20 mouse cellular contexts compared by ENCODE assay signal in genomic region chr9:21250509-21250908, GRCm38 (mm10). TPM values are rescaled to one million over a fixed set of nuclear protein-coding genes. Genes with fewer than 3 reads are reported as not detected.
DNase-seq lines count a peak whose midpoint lies in the region; ATAC-seq and TF ChIP-seq lines count a peak whose summit lies in the region.
"Had no signal": no experiment of that assay in that cellular context is flagged by ENCODE, and none has a peak within 500 bp of the region (broad histone marks: within the 10 kb centered on the region; RNA-seq: fewer than 3 reads in every experiment).

No protein-coding gene starts in this region.

- H3K36me3 ChIP-seq in heart, embryonic 10.5 days: no peaks in the 10 kb centered on the region
- H3K36me3 ChIP-seq in hindbrain, postnatal 0 days (ENCODE audit: insufficient read depth, low read length): no peaks in the 10 kb centered on the region
- H3K36me3 ChIP-seq: forebrain, embryonic 15.5 days; lung, embryonic 15.5 days; neural tube, embryonic 13.5 days had no signal

- DNase-seq in cerebellum, postnatal 10 days: peak; percentile 64 to 72
- no peak for DNase-seq in cerebellum, adult 11-12 months
- DNase-seq in heart, postnatal 10 days: peak; percentile 43 to 54
- DNase-seq in heart, embryonic 10.5 days (ENCODE audit: low spot score): no peak
- DNase-seq in testis, postnatal 14 days (ENCODE audit: low spot score): peak; percentile 3
- DNase-seq in testis, postnatal 10 days (ENCODE audit: low spot score): no peak
- DNase-seq in B cell, adult 2 months: no peak
- no peak for DNase-seq in hindbrain, postnatal 0 days (ENCODE audit: low spot score)
- DNase-seq: adrenal gland, postnatal 14 days; cerebellum, adult 18-20 months; right cerebral cortex, adult 18-20 months had no signal

- H3K9ac ChIP-seq in hindbrain, postnatal 0 days (replicated peaks; ENCODE audit: low read length): no peak overlapping the region
- H3K9ac ChIP-seq: forebrain, embryonic 15.5 days; liver, embryonic 14.5 days; lung, embryonic 15.5 days; neural tube, embryonic 13.5 days had no signal

- H3K4me3 ChIP-seq in heart, embryonic 10.5 days: no peak overlapping the region
- H3K4me3 ChIP-seq in hindbrain, postnatal 0 days (ENCODE audit: low read length): no peak overlapping the region
- H3K4me3 ChIP-seq: forebrain, embryonic 15.5 days; lung, embryonic 15.5 days; neural tube, embryonic 13.5 days had no signal

- H3K9me3 ChIP-seq in heart, embryonic 10.5 days: no peaks in the 10 kb centered on the region
- H3K9me3 ChIP-seq in hindbrain, postnatal 0 days (ENCODE audit: low read length): no peaks in the 10 kb centered on the region
- H3K9me3 ChIP-seq: forebrain, embryonic 15.5 days; lung, embryonic 15.5 days; neural tube, embryonic 13.5 days had no signal

- H3K27ac ChIP-seq in heart, embryonic 10.5 days: no peak overlapping the region
- H3K27ac ChIP-seq in hindbrain, postnatal 0 days: no peak overlapping the region
- H3K27ac ChIP-seq: forebrain, embryonic 15.5 days; kidney, postnatal 0 days; liver, embryonic 14.5 days; lung, embryonic 15.5 days; macrophage; neural tube, embryonic 13.5 days had no signal

- no peak for TF ChIP-seq CTCF in hindbrain, postnatal 0 days (IDR thresholded peaks at IDR 0.05; ENCODE audit: low read depth)

- no peak overlapping the region for H3K4me2 ChIP-seq in hindbrain, postnatal 0 days (ENCODE audit: low read depth, low read length)
- H3K4me2 ChIP-seq: forebrain, embryonic 15.5 days; lung, embryonic 15.5 days; midbrain, embryonic 11.5 days; neural tube, embryonic 13.5 days had no signal

- peaks cover 71% of the 10 kb centered on the region for H3K27me3 ChIP-seq in heart, embryonic 10.5 days (ENCODE audit: insufficient read depth, poor library complexity, severe bottlenecking)
- H3K27me3 ChIP-seq in hindbrain, postnatal 0 days (ENCODE audit: insufficient read depth, low read length): peaks cover 29% of the 10 kb centered on the region

- no peak for ATAC-seq in hindbrain, postnatal 0 days
- ATAC-seq: CD4-positive, CD25-positive, alpha-beta regulatory T cell, adult 4 months; forebrain, embryonic 15.5 days; intestine, postnatal 0 days had no signal

- intact Hi-C loops in heart, postnatal 10 days (cut with DNase I): no loop called here

- 41% methylated on average over 2 of the region's 2 CpGs for WGBS in heart, embryonic 10.5 days
- 34% methylated on average over 2 of the region's 2 CpGs for WGBS in hindbrain, postnatal 0 days

- peaks cover 24% of the 10 kb centered on the region for H3K4me1 ChIP-seq in heart, embryonic 10.5 days
- no peaks in the 10 kb centered on the region for H3K4me1 ChIP-seq in hindbrain, postnatal 0 days (ENCODE audit: insufficient read depth, low read length)

RNA-seq across cellular contexts. Expression of gene S1pr5, which starts 2.3 kb away (rescaled TPM):
- total RNA-seq in heart, postnatal 10 days (2021): under 1 TPM; 0.41 to 0.50 TPM
- polyA plus RNA-seq in heart, embryonic 10.5 days (2016; fragmentation: Nextera tagmentation; extraction: Ambion mirVana): 0.46 and 0.47 TPM in 2 replicates
- 4.9 and 8.2 TPM in 2 replicates for total RNA-seq in hindbrain, postnatal 0 days (2014; rRNA removed)
- polyA plus RNA-seq in hindbrain, postnatal 0 days (2015; fragmentation: Nextera tagmentation; extraction: Ambion mirVana): 2.9 and 3.1 TPM in 2 replicates
- polyA plus RNA-seq: intestine, postnatal 0 days; kidney, postnatal 0 days; macrophage had no signal

RNA-seq across cellular contexts. Expression of gene Keap1, which starts 11.3 kb away (rescaled TPM):
- 10 to 100 TPM; 38.5 to 39.5 TPM for total RNA-seq in heart, postnatal 10 days (2021)
- 51.4 and 52.4 TPM in 2 replicates for polyA plus RNA-seq in heart, embryonic 10.5 days (2016; fragmentation: Nextera tagmentation; extraction: Ambion mirVana)
- 74.9 and 98.9 TPM in 2 replicates for total RNA-seq in hindbrain, postnatal 0 days (2014; rRNA removed)
- polyA plus RNA-seq in hindbrain, postnatal 0 days (2015; fragmentation: Nextera tagmentation; extraction: Ambion mirVana): 59.4 and 60.9 TPM in 2 replicates

RNA-seq across cellular contexts. Expression of gene Atg4d, which starts 14.6 kb away (rescaled TPM):
- total RNA-seq in heart, postnatal 10 days (2021): 10 to 100 TPM; 67.6 to 69.6 TPM
- 50.6 and 57.9 TPM in 2 replicates for polyA plus RNA-seq in heart, embryonic 10.5 days (2016; fragmentation: Nextera tagmentation; extraction: Ambion mirVana)
- total RNA-seq in hindbrain, postnatal 0 days (2014; rRNA removed): 24.8 and 38.6 TPM in 2 replicates
- polyA plus RNA-seq in hindbrain, postnatal 0 days (2015; fragmentation: Nextera tagmentation; extraction: Ambion mirVana): 32.1 and 35.5 TPM in 2 replicates

RNA-seq across cellular contexts. Expression of gene Kri1, which starts 37.3 kb away (rescaled TPM):
- 10 to 100 TPM; 18.9 to 19.7 TPM for total RNA-seq in heart, postnatal 10 days (2021)
- 14.5 and 21.3 TPM in 2 replicates for polyA plus RNA-seq in heart, embryonic 10.5 days (2016; fragmentation: Nextera tagmentation; extraction: Ambion mirVana)
- 14.8 and 15.3 TPM in 2 replicates for total RNA-seq in hindbrain, postnatal 0 days (2014; rRNA removed)
- 10.9 and 11.8 TPM in 2 replicates for polyA plus RNA-seq in hindbrain, postnatal 0 days (2015; fragmentation: Nextera tagmentation; extraction: Ambion mirVana)

RNA-seq across cellular contexts. Expression of gene Cdkn2d, which starts 40.7 kb away (rescaled TPM):
- total RNA-seq in heart, postnatal 10 days (2021): 10 to 100 TPM; 24.5 to 25.3 TPM
- polyA plus RNA-seq in heart, embryonic 10.5 days (2016; fragmentation: Nextera tagmentation; extraction: Ambion mirVana): 69.0 and 93.4 TPM in 2 replicates
- 115 and 123 TPM in 2 replicates for total RNA-seq in hindbrain, postnatal 0 days (2014; rRNA removed)
- polyA plus RNA-seq in hindbrain, postnatal 0 days (2015; fragmentation: Nextera tagmentation; extraction: Ambion mirVana): 134 and 142 TPM in 2 replicates

Comparison
In these comparisons a context has a peak if more than half of its experiments do, and no peak if none do; other contexts are left out.
1. DNase-seq: peak in cerebellum, postnatal 10 days (2 of 2), heart, postnatal 10 days (2 of 2) and testis, postnatal 14 days (single experiment); none in cerebellum, adult 11-12 months (single experiment), heart, embryonic 10.5 days (single experiment), testis, postnatal 10 days (single experiment), B cell, adult 2 months (0 of 2) and hindbrain, postnatal 0 days (single experiment).